Mouse (Mus musculus) right cerebral cortex, postnatal 4 days (tissue): ENCODE measurements around the gene Rab42.

Experiments used
- DNase-seq: peaks from one replicate; pipeline ENCODE4 v3.0.0-alpha.2; 2022

The Rab42 gene

DNA sequence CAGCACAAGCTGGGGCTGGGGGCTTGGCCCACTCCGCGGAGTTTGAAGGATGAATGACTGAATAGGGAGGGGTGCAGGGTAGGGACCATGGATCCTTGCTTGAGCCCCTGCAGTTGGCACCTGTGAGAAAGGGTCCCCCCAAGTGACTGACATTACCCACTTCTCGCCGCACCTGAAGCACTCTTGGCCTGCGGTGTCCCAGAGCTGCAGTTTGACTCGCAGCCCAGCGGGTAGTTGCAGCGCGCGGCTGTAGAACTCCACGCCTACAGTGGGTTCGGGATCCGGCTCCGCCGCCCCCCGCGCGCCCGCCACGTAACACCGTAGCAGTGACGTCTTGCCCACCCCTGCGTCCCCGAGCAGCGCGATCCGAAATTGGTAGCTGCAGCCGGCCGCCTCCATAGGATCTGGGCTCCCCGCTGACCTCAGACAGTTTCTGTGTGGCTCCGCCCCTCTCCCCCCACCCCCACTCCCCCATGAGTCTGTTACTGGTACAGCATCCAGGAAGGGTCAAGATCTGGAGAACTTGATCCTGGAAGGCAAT is at the start of gene Rab42:
Rab42 (minus strand) TSS at position 447 of the 541 bp plus-strand sequence.
- peak; percentile 59 for DNase-seq

DNA sequence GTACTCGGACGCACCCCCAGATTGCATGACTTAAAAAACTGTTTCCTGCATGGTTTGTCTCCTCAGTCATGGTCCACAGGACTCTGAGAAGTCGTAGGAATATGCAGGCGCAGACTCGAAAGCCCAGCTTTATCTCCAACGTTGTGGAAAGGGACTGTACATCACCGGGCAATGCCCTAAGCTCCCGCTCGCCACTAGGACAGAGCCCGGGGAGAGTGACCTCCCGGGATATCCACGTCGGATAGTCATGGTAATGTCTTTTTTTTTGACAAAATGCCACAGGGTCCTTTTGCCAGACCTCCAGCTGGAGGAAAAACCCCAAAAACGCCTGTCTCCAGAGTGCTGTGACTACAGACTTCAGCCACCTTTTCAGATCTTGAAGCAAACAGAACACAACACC is 49.6 kb upstream of the Rab42 start:
- no peak for DNase-seq

DNA sequence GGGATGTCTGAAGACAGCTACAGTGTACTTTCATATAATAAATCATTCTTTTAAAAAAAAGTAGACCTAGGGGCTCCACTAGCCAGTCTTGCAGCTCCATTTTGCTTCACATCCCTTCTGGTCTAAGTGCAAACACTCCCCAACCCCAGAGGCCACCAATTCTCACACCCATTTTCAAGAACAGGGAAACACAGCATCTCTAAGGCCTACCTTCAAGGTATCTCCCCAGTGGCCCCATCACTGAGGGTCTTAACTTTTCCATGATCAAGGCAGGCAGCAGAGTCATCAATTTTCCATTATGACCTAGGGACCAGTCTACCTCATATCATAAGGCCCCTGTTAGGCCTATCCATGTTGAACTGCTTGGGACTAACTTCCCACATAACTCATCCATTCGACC is 48.2 kb upstream of the Rab42 start:
- no peak for DNase-seq

DNA sequence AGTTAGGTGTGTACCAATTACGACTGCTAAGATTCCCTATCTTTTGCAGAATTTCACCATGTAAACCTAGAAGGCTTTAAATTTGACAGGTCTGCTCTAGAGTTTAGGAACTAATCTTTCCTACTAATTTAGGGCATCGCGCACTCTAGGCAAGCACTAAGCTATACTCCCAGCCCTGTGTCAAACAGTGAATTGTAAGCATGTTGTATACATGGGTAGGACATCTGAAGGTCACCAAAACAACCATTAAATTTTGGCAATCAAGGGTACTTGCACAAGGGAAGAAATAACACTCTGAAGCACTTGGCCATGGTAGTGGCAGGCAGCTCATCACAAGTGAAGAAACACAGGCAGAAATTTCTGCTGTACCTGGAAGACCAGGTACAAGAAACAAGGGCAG is 47.7 kb upstream of the Rab42 start:
- DNase-seq = no peak

DNA sequence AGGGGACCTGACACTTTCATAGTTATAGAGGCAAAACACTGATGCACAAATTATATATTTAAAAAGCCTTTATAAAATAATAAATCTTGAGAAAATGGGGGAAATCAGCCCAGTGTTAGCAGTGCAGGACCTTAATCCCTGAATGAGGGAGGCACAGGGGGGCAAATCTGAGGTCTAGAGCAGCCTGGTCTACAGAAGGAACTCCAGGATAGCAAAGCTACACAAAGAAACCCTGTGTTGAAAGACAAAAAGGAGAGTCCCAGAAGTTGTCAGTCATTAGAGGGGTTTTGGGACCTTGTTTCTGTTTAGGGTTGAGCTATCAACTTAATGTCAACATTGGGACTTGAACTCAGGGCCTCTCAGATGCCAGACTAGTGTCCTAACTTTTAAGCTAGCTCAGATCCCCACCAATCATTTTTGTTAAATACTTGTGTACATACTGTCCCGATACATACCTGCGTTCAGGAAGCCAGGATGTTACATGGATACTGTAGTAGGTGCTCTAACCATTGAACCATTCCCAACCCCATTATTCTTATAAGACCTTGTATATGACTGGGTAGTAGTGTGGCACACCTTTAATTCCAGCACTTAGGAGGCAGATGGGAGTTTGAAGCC is 47.0 kb upstream of the Rab42 start:
- no peak for DNase-seq

DNA sequence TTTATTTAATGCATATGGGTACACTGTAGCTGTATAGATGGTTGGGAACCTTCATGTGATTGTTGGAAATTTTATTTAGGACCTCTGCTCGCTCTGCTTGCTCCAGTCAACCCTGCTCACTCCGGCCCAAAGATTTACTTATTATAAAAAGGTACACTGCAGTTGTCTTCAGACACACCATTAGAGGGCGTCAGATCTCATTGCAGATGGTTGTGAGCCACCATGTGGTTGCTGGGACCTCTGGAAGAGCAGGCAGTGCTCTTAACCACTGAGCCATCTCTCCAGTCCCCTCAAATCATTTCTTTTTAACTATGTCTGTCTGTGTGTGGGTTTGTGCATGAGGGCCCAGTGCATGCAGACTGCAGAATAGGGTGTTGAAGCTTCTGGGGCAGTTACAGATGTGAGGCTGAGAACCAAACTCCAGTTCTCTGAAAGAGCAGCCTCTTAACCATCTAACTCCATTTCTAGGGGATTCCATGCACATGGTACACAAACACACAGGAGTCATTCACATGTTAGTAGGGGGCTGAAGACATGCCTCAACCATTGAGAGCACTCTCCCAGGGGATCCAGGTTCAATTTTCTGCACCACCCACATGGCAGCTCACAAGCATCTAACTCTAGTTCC is 46.4 kb upstream of the Rab42 start:
- no peak for DNase-seq

DNA sequence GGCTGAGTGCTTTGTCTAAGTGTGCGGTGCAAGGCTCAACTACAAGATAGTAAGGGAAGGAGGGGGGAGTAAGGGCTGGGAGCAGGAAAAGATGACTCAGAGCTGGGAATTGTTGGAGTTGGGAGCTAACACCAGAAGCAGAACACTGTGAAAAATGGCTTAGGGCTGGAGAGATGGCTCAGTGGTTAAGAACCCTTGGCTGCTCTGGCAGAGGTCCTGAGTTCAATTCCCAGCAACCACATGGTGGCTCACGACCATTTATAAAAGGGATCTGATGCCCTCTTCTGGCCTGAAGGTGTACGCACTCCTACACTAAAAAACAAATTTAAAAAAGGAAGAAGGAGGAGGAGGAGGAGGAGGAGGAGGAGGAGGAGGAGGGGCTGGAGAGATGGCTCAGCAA is 43.5 kb upstream of the Rab42 start:
- DNase-seq = no peak

DNA sequence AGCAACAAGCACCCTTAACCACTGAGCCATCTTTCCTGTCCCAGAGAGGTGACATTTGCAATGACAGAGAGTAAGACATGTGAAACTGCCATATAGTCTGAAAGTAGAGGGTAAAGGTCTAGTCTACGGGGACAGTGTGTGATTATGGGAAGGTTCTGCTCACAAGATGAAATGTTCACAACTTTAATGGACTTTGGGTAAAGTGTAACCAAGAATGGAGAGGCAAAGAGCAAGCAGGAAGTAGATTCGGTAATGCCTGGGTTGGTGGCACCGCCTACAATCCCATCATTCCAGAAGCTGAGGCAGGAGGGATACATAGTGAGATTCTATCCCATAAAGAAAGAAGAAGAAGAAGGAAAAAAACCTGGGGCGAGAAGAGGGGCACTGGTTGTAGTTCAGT is 43.1 kb upstream of the Rab42 start:
- DNase-seq = no peak

DNA sequence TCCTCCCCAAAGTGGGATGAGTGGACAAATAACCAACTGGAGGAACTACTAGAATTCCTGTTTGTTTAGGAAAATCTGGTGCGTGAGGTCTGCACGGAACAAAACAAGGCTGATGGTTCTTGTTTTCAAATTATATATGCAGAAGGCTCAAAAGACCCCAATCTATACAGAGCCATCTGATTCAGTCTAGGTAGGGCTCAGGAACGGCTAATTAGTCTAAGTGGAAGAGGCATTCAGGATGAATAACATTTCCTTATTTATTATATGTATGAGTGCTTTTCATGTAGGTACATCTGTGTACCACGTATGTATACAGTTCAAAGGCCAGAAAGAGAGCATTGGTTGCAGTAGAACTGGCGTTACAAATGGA is 42.6 kb upstream of the Rab42 start:
- no peak for DNase-seq

DNA sequence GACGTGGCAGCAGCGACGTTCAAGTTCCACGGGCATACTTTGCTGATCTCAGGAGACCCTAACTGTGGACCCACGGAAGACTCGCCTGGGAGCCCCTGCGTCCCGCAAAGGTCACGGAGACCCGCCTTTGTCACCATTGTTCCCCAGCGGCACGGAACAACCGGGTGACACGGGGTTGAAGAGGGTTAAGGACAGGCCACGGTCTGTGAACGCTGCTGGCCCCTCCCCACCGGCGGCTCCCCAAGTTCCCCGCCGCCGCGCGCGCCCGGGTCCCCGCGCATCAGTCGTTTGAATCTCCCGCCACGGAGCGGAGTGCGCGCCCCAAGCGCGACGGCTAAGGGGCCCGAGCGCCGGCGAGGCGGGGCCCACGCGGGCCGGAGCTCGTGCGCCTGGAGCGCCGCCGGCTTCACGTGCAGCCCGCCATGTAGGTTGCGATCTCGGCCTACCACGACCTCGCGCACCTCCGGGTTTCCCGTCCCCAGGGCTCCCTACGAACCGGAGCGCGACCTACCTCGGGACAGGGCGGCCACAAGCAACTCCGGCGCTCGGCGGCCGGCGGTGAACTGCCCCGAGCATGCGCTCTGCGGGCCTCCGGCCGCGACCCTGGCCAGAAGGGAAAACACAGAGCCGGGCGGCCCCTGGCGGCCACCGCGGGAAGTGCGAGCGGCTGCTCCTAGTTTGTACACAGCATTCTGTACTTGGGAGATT is 42.1 kb upstream of the Rab42 start:
- DNase-seq = peak; percentile 97

DNA sequence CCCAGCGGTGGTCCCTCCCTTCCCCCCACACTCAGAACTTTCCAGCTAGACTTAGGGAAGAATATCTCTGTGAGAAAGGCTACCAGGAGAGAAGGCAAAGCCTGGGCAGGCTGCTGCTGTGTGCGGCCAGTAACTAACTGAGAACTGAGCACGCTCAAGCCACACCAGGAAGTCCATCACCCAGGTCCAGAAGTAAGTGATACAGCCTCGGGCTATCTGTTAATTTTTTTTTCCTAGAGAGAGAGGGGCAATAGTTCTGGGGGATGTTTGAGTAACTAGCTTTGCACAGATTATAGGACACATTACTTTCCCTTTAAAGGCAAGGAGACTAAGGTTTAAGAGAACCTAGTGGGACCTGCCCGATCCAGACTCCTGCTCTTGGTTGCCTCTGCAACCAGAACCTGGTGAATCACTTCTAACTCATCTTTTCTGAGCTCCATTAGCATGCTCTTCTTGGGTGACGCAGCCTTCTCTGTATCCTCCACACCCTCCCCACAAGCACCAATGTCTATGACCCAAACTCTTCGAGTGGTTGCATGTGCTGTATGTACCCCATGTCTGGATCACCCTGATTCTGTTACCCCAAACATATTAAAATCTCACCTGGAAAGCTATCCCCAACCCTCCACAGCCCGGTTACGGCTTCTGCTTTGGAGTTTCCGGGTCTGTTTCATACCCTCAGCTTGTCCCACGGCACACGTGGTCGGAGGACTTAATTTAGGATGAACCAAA is 41.4 kb upstream of the Rab42 start:
- DNase-seq = no peak

DNA sequence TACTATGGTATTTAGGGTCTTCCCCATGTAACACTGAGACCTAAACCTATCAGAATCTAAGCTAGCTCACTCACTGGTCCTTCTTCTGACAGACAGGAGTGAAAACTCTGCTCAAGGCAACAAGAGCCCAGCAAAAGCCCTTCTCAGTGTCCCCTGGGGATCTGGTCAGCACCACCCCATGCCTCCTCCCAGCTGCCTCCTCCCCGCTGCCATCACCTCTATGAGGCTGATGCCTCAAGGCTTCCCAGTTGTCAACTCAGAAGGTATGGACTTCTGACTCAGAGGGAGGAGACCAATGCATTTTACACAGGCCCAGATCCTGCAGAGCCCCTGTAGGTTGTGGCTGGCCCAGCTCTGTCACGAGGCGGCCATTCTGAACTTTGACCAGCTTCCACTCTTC is 38.3 kb upstream of the Rab42 start:
- DNase-seq = no peak

DNA sequence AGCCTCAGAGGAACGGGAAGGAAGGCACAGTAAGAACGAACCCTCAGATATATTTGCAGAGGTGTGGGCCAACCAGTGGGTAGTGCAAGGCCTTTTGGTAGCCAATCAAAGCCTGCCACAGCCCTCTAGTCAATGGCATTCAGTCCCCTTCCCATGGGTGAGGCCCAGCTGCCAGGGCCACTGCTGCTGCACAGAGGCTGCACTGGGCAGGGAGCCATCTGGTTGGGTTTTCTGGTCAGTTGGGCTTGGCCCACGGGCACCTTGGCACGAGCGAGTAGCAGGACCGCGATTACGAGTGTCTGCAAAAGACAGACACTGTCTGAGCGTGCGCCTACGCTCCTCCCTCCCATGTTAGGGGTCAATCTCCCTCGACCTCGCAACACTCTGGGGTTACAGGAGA is 35.8 kb upstream of the Rab42 start:
- peak; percentile 48 for DNase-seq

DNA sequence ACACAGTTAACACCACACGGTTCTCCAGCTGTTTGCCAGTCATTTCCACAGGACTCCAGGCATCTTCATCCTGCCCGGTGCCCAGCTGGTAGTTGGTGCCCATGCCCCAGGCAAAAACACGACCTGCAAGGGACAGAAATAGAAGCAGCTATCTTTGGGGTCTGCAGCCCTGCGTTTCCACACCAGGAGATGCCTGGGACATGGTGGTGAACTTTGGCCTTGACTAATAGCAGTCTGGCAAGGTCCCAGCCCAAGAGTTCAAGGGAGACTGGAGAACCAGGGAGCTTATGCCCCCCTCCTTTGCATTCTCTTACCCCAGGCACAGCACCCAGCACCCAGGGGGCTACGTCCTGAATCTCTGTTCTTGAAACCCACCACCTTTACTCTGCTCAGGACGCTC is 29.7 kb upstream of the Rab42 start:
- no peak for DNase-seq

DNA sequence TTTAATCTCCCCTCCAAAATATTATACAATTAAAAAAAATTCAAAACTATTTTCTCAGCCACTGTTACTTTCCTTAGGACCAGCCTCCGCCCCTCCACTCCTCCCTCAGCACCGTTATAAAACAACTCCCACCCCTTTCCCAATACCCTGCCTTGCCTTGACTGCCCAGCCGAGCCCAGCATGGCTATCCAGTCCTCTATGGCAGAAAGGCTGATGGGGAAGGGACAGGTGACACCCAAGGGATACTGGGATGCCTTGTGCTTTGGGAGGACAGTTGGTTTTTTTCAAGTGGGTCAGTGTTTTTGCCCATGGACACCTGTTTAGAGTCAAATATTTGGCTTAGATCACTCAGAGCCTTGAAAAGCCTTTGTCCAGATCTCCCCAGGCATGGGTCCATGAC is 28.8 kb upstream of the Rab42 start:
- no peak for DNase-seq

DNA sequence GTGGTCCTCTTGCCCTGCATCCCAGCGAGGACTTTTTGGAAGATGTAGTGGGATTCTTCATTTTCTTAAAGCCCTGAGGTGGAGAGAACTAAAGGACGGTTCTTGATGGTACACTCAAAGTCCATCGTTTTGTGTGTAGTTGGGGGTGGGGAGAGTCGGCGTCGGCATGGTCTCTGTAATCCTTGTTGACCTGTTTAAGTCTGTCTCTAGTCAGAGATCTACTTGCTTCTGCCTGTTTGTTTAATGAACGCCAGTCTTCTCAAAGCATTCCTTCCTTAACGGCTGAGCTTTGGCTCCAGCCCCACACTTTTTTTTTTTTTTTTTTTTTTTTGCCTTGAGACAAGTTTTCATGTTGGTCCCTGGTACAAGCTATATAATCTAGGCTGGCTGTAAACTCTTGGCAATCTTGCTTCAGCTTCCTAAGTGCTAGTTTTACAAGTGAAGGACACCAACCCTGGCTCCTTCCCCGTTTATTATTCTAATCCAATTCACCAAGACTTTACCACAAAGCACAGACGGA is 26.7 kb upstream of the Rab42 start:
- DNase-seq = no peak

DNA sequence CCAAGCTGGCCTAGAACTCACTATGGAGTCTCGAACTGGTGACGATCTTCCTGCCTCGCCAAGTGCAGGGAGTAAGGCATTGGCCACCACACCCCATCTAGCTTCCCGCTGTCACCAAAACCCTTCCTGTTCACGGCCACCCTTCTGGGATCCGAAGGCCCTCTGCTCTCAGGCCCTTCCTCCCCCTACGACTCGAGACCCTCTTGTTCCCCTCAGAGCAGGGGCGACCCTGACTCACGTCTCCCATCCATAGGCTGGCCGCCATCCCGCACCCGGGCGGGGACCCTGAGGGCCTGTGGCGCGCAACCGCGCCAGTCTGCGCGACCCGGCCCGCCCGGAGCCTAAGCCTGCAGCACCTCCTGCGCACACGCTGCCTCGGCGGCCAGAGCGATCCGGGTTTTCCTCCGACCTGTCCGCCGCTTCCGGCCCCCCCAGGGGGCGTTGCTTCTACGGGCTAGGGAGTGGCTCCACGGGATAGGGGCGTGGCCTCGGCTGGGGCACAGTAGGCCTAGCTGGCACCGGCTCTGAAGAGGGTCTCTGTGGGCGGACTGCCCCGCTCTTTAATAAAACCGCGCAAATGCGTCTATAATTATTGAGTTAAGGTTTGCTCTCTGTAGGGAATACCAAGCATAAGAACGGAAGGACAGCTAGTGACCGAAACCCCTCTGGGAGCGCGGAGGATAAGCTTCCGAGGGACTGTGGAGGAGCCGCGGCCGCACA is 26.1 kb upstream of the Rab42 start, which contains the start of gene Trnau1ap:
Trnau1ap (minus strand) TSS at position 424 of the 720 bp plus-strand sequence.
- DNase-seq = peak; percentile 81

DNA sequence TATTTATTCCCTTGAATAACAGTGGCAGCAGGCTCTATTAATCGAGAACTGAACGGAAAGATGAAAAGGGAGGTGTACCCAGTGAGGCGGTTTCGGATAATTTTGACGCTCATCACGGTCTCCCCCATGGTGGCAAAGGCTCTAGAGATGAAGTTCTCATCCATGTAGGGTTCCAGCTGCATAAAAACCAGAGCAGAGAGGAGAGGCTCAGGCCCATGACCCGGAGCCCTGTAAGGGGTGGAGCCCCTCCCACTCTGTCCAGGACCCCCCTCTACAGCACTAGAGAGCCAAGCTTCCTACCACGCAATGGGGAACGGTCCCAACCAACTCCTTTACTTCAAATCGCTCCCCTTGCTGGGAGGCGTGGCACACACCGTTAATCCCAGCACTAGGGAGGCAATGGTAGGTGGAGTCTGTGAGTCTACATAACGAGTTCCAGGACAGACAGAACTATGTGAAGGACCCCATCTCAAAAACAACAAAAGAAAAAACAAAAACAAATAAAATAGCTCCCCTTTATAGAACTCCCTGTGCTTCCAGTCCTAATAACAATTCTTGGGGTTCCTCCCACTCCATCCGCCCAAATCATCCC is 25.3 kb upstream of the Rab42 start:
- DNase-seq = no peak

DNA sequence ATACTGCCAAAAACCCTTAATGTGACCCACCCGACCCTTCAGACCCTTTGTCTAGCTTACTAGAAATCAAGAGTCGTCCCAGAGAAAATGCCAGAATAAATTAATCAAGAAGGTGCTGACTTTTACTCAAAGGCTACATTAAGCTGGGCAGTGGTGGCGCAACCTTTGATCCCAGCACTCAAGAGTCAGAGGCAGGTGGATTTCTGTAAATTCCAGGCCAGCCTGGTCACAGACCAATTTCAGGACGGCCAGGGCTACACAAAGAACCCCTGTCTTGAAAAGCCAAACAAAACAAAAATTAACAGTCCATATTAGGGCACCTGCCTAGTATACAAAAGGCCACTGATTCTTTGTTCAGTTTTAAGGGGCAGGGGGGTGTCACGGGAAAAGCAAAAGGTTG is 23.3 kb upstream of the Rab42 start:
- DNase-seq = no peak

DNA sequence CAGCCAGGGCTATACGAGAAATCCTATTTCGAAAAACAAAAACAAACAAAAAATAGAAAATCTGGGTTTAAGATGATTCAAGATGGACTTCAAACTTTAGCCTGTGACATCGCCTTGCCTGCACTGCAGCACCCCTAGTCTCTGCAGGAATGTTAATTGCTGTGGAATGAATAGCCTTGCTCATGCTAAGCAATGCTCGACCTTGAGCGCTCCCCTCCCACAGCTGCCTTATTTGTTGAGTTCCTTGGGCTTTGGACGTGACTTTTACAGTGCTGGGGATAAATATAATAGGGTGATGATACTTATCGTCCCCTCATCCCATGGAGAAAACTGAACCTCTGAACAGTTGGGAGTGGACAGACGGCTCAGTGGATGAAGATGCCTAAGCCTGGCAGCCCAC is 12.5 kb upstream of the Rab42 start:
- no peak for DNase-seq

DNA sequence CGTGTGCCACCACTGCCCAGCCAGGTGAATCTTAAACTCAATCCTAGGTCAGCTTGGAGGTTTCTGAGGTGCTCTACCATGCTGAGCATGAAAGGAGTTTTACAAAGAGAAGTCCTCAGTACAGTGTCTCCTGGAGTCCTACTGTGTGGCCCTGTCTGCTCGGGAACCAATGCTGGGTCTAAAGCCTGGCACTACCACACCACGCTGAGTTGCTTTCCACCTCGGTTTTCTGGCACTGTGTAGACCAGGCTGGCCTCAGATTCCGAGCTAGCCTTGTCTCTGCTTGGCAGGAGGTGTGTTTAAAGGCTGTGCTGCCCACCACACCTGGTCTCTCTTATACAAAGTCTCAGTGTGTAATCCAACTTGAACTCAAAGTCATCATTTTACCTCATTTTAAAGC is 9.4 kb upstream of the Rab42 start:
- DNase-seq = no peak

DNA sequence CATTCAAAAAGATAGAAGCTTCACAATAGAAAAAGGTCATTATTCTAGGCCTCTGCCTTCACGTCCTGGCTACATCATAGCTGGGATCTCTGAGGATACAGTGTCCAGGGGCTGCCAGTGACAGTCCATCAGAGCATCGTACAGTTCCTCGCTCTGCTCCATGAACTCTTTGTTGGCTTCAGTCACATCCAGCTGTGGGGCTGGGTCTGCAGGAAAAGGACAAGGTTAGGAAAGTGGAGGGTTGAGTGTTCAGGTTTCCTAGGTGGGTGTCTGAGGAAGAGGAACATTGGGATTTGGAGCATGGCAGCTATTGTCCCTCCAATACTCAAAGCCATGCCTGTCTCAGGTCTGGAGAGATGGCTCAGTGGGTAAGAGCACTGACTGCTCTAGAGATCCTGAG is 8.6 kb upstream of the Rab42 start:
- DNase-seq = no peak
